Mouse (Mus musculus) kidney, embryonic 15.5 days (tissue): ENCODE results near the gene Krt36. TPM values are rescaled to one million over a fixed set of nuclear protein-coding genes. Genes with fewer than 3 reads are reported as not detected.

Source experiments
- ATAC-seq: fragments of 200-750 bp; cut with Nextera tagmentation; replicated peaks from 2 replicates; pipeline ENCODE4 v1.8.0; 2017; ENCODE audit warnings: moderate TSS enrichment; ENCODE audit not compliant: low FRiP score
- H3K27ac ChIP-seq: fragments of 300-500 bp; sonication (generic); 2 replicates; pipeline ENCODE4 v1.5.1; 2015; ENCODE audit warnings: mild to moderate bottlenecking, inconsistent platforms
- H3K27me3 ChIP-seq: fragments of 300-500 bp; sonication (generic); 2 replicates; pipeline ENCODE4 v1.6.1; 2015; ENCODE audit warnings: inconsistent platforms
- H3K36me3 ChIP-seq: fragments of 300-500 bp; sonication (generic); 2 replicates; pipeline ENCODE4 v1.6.1; 2015; ENCODE audit warnings: inconsistent platforms
- H3K4me1 ChIP-seq: fragments of 300-500 bp; sonication (generic); 2 replicates; pipeline ENCODE4 v1.6.1; 2015; ENCODE audit warnings: inconsistent platforms
- H3K4me2 ChIP-seq: fragments of 300-500 bp; sonication (generic); 2 replicates; pipeline ENCODE4 v1.6.1; 2015; ENCODE audit warnings: moderate library complexity, mild to moderate bottlenecking, inconsistent platforms
- H3K4me3 ChIP-seq: fragments of 300-500 bp; sonication (generic); replicated peaks from 2 replicates; pipeline ENCODE4 v1.5.1; 2015; ENCODE audit warnings: mild to moderate bottlenecking, inconsistent platforms
- H3K9ac ChIP-seq: fragments of 300-500 bp; sonication (generic); 2 replicates; pipeline ENCODE4 v1.6.1; 2015; ENCODE audit warnings: mild to moderate bottlenecking, inconsistent platforms
- H3K9me3 ChIP-seq: fragments of 300-500 bp; sonication (generic); replicated peaks from 2 replicates; pipeline ENCODE4 v1.6.1; 2016; ENCODE audit warnings: inconsistent platforms
- WGBS: fragments of 180-500 bp; shearing (Covaris S2); methylation state at CpG from one replicate; pipeline ENCODE4 v1.1.7; 2015; ENCODE audit warnings: mixed read lengths; 5-methylcytosine and 5-hydroxymethylcytosine counted together
- polyA plus RNA-seq: library from polyadenylated mRNA; unstranded; fragments of >200 nt; fragmentation: Nextera tagmentation; extraction: Ambion mirVana; gene quantifications from 2 replicates; pipeline ENCODE4 v1.2.1, GENCODE M21; 2015

Gene Krt36
- 0.86 and 1.2 TPM in 2 replicates for polyA plus RNA-seq

GRCm38 (mm10) chr11:100105576-100106122 is at the start of gene Krt36:
Gene Krt36, minus strand, starts transcription at chr11:100105626.
- H3K36me3 ChIP-seq, result no peaks in the 10 kb centered on the region
- no peaks in the 10 kb centered on the region for H3K27me3 ChIP-seq
- peaks cover 15% of the 10 kb centered on the region for H3K4me1 ChIP-seq
- H3K9me3 ChIP-seq, result no peaks in the 10 kb centered on the region
- H3K27ac ChIP-seq, result no peak within 1 kb of the TSS
- 65% methylated on average over 6 of the region's 6 CpGs for WGBS
- H3K4me2 ChIP-seq, result no peak within 1 kb of the TSS
- no peak within 1 kb of the TSS for H3K9ac ChIP-seq
- no peak for ATAC-seq
- H3K4me3 ChIP-seq, result no peak within 1 kb of the TSS

- Histone ChIP-seq H3K36me3 (no peaks in the 10 kb centered on the region), H3K27me3 (peaks cover 30% of the 10 kb centered on the region), H3K4me3 (no peak within 1 kb of the TSS), H3K9ac (no peak within 1 kb of the TSS), H3K9me3 (no peaks in the 10 kb centered on the region), H3K27ac (0 out of 2 replicates have a peak within 1 kb of the TSS, but pooled peaks have one; percentile 2), H3K4me2 (no peak within 1 kb of the TSS), H3K4me1 (peaks cover 39% of the 10 kb centered on the region)
- no peak for ATAC-seq
- WGBS, result 49% methylated on average over 9 of the region's 9 CpGs
Observed at GRCm38 (mm10) chr11:100148615-100149330, 43.3 kb upstream of the Krt36 start, which contains the start of gene Krt19. Gene Krt19, minus strand, starts transcription at chr11:100148665.

- no peak overlapping the region for H3K9ac ChIP-seq
- no peak for ATAC-seq
- H3K36me3 ChIP-seq, result no peaks in the 10 kb centered on the region
- H3K9me3 ChIP-seq, result no peaks in the 10 kb centered on the region
- no peak overlapping the region for H3K4me2 ChIP-seq
- H3K4me1 ChIP-seq, result peaks cover 38% of the 10 kb centered on the region
- H3K4me3 ChIP-seq, result no peak overlapping the region
- WGBS, result 46% methylated on average over 5 of the region's 5 CpGs
- no peak overlapping the region for H3K27ac ChIP-seq
- peaks cover 32% of the 10 kb centered on the region for H3K27me3 ChIP-seq
Observed at GRCm38 (mm10) chr11:100147566-100148353, 42.3 kb upstream of the Krt36 start.

- Histone ChIP-seq H3K27ac (no peak overlapping the region), H3K4me3 (peak overlapping the region; percentile 42), H3K4me1 (peaks cover 40% of the 10 kb centered on the region), H3K9ac (peak overlapping the region; percentile 16; the same call in 1 of the 2 replicates), H3K4me2 (peak overlapping the region; percentile 72), H3K36me3 (no peaks in the 10 kb centered on the region), H3K9me3 (no peaks in the 10 kb centered on the region), H3K27me3 (peaks cover 32% of the 10 kb centered on the region)
- WGBS, result under 1% methylated on average over 13 of the region's 13 CpGs
- 0 out of 2 replicates have a peak, but pooled peaks have one; percentile 44 for ATAC-seq
Observed at GRCm38 (mm10) chr11:100145858-100146560, 40.6 kb upstream of the Krt36 start.

GRCm38 (mm10) chr11:100145104-100145503 is 39.7 kb upstream of the Krt36 start:
- WGBS, result 1% methylated on average over 20 of the region's 20 CpGs
- Histone ChIP-seq H3K27ac (0 out of 2 replicates have a peak overlapping the region, but pooled peaks have one; percentile 32), H3K27me3 (peaks cover 32% of the 10 kb centered on the region), H3K4me1 (peaks cover 45% of the 10 kb centered on the region), H3K9ac (peak overlapping the region; percentile 16; the same call in 1 of the 2 replicates), H3K9me3 (no peaks in the 10 kb centered on the region), H3K4me2 (peak overlapping the region; percentile 72), H3K36me3 (no peaks in the 10 kb centered on the region), H3K4me3 (peak overlapping the region; percentile 42)
- ATAC-seq, result peak; percentile 50; the same call in 1 of the 2 replicates

GRCm38 (mm10) chr11:100140966-100141365 is 35.5 kb upstream of the Krt36 start:
- H3K4me2 ChIP-seq, result no peak overlapping the region
- H3K27me3 ChIP-seq, result peaks cover 23% of the 10 kb centered on the region
- no peak overlapping the region for H3K4me3 ChIP-seq
- no peak for ATAC-seq
- 57% methylated on average over 21 of the region's 21 CpGs for WGBS
- H3K36me3 ChIP-seq, result no peaks in the 10 kb centered on the region
- no peaks in the 10 kb centered on the region for H3K9me3 ChIP-seq
- no peak overlapping the region for H3K9ac ChIP-seq
- no peak overlapping the region for H3K27ac ChIP-seq
- H3K4me1 ChIP-seq, result peaks cover 56% of the 10 kb centered on the region

- Histone ChIP-seq H3K4me1 (peaks cover 55% of the 10 kb centered on the region), H3K27me3 (peaks cover 11% of the 10 kb centered on the region), H3K9me3 (no peaks in the 10 kb centered on the region), H3K36me3 (no peaks in the 10 kb centered on the region), H3K4me3 (no peak overlapping the region), H3K4me2 (no peak overlapping the region), H3K27ac (no peak overlapping the region), H3K9ac (no peak overlapping the region)
- ATAC-seq, result no peak
- WGBS, result 46% methylated on average over 2 of the region's 2 CpGs
Observed at GRCm38 (mm10) chr11:100139391-100139790, 34.0 kb upstream of the Krt36 start.

- Histone ChIP-seq H3K27me3 (peaks cover 10% of the 10 kb centered on the region), H3K27ac (no peak overlapping the region), H3K4me3 (no peak overlapping the region), H3K36me3 (no peaks in the 10 kb centered on the region), H3K9ac (no peak overlapping the region), H3K4me1 (peaks cover 52% of the 10 kb centered on the region), H3K9me3 (no peaks in the 10 kb centered on the region), H3K4me2 (no peak overlapping the region)
- ATAC-seq, result no peak
- WGBS, result 62% methylated on average over 7 of the region's 7 CpGs
Observed at GRCm38 (mm10) chr11:100138809-100139208, 33.4 kb upstream of the Krt36 start.

GRCm38 (mm10) chr11:100137693-100138092 is 32.3 kb upstream of the Krt36 start:
- H3K27me3 ChIP-seq, result peaks cover 12% of the 10 kb centered on the region
- H3K27ac ChIP-seq, result 0 out of 2 replicates have a peak overlapping the region, but pooled peaks have one; percentile 0
- ATAC-seq, result peak; percentile 69
- WGBS, result 10% methylated on average over 5 of the region's 5 CpGs
- H3K9me3 ChIP-seq, result no peaks in the 10 kb centered on the region
- H3K4me2 ChIP-seq, result no peak overlapping the region
- H3K9ac ChIP-seq, result no peak overlapping the region
- no peak overlapping the region for H3K4me3 ChIP-seq
- peaks cover 52% of the 10 kb centered on the region for H3K4me1 ChIP-seq
- no peaks in the 10 kb centered on the region for H3K36me3 ChIP-seq

GRCm38 (mm10) chr11:100136559-100136958 is 31.1 kb upstream of the Krt36 start:
- H3K4me2 ChIP-seq, result no peak overlapping the region
- H3K4me3 ChIP-seq, result no peak overlapping the region
- no peak overlapping the region for H3K9ac ChIP-seq
- no peak for ATAC-seq
- peaks cover 16% of the 10 kb centered on the region for H3K27me3 ChIP-seq
- no peaks in the 10 kb centered on the region for H3K9me3 ChIP-seq
- H3K4me1 ChIP-seq, result peaks cover 52% of the 10 kb centered on the region
- no peaks in the 10 kb centered on the region for H3K36me3 ChIP-seq
- peak overlapping the region; percentile 0; the same call in 1 of the 2 replicates for H3K27ac ChIP-seq
- 22% methylated on average over 5 of the region's 5 CpGs for WGBS

GRCm38 (mm10) chr11:100135731-100136130 is 30.3 kb upstream of the Krt36 start, which contains the start of gene Krt15:
Gene Krt15, minus strand, starts transcription at chr11:100135928.
- H3K36me3 ChIP-seq, result no peaks in the 10 kb centered on the region
- no peak within 1 kb of the TSS for H3K4me2 ChIP-seq
- peaks cover 20% of the 10 kb centered on the region for H3K27me3 ChIP-seq
- ATAC-seq, result no peak
- H3K9me3 ChIP-seq, result no peaks in the 10 kb centered on the region
- peaks cover 48% of the 10 kb centered on the region for H3K4me1 ChIP-seq
- no peak within 1 kb of the TSS for H3K4me3 ChIP-seq
- peak within 1 kb of the TSS; percentile 0; the same call in 1 of the 2 replicates for H3K27ac ChIP-seq
- WGBS, result 38% methylated on average over 7 of the region's 7 CpGs
- no peak within 1 kb of the TSS for H3K9ac ChIP-seq
